Mouse (Mus musculus) kidney, postnatal 0 days (tissue): ENCODE measurements around the gene Frrs1. TPM values are rescaled to one million over a fixed set of nuclear protein-coding genes. Genes with fewer than 3 reads are reported as not detected.

ENCODE experiments used
- ATAC-seq: fragments of 200-750 bp; cut with Nextera tagmentation; replicated peaks from 2 replicates; pipeline ENCODE4 v1.8.0; 2017; ENCODE audit warnings: low read depth, moderate number of reproducible peaks, moderate TSS enrichment, moderate library complexity; ENCODE audit not compliant: low FRiP score
- DNase-seq: peaks from one replicate; pipeline ENCODE4 v3.0.0-alpha.2; 2016; ENCODE audit warnings: low spot score
- H3K27ac ChIP-seq: fragments of 300-500 bp; sonication (generic); 2 replicates; pipeline ENCODE4 v1.5.1; 2014; ENCODE audit warnings: mild to moderate bottlenecking
- H3K27me3 ChIP-seq: fragments of 300-500 bp; sonication (generic); 2 replicates; pipeline ENCODE4 v1.6.1; 2014; ENCODE audit warnings: low read length, mixed read lengths; ENCODE audit not compliant: insufficient read depth
- H3K36me3 ChIP-seq: fragments of 300-500 bp; sonication (generic); 2 replicates; pipeline ENCODE4 v1.6.1; 2014; ENCODE audit warnings: low read length, mixed read lengths; ENCODE audit not compliant: insufficient read depth
- H3K4me1 ChIP-seq: fragments of 300-500 bp; sonication (generic); replicated peaks from 2 replicates; pipeline ENCODE4 v1.6.1; 2014; ENCODE audit warnings: antibody characterized with exemption, low read length, mixed read lengths; ENCODE audit not compliant: insufficient read depth
- H3K4me2 ChIP-seq: fragments of 300-500 bp; sonication (generic); 2 replicates; pipeline ENCODE4 v1.6.1; 2014; ENCODE audit warnings: mild to moderate bottlenecking, low read length, moderate library complexity, mixed read lengths
- H3K4me3 ChIP-seq: fragments of 300-500 bp; sonication (generic); replicated peaks from 2 replicates; pipeline ENCODE4 v1.5.1; 2014; ENCODE audit warnings: low read depth, low read length
- H3K9ac ChIP-seq: fragments of 300-500 bp; sonication (generic); 2 replicates; pipeline ENCODE4 v1.6.1; 2014; ENCODE audit warnings: low read depth, low read length
- H3K9me3 ChIP-seq: fragments of 300-500 bp; sonication (generic); replicated peaks from 2 replicates; pipeline ENCODE4 v1.6.1; 2016; ENCODE audit warnings: low read length, inconsistent platforms, mixed read lengths
- CTCF ChIP-seq: IDR thresholded peaks from 2 replicates; pipeline ENCODE4 v1.5.1; 2016; ENCODE audit warnings: antibody characterized with exemption, low read depth, mild to moderate bottlenecking, moderate library complexity
- WGBS: fragments of 180-500 bp; shearing (Covaris S2); extraction: QIAGEN DNeasy Blood & Tissue Kit; methylation state at CpG from one replicate; pipeline ENCODE4 v1.1.7; 2014; 5-methylcytosine and 5-hydroxymethylcytosine counted together
- polyA plus RNA-seq: library from polyadenylated mRNA; unstranded; fragments of >200 nt; fragmentation: Nextera tagmentation; extraction: Ambion mirVana; gene quantifications from 2 replicates; pipeline ENCODE4 v1.2.1, GENCODE M21; 2015

Frrs1 gene
- polyA plus RNA-seq, 1 experiment from 2014 or later, result 21.7 TPM

DNA sequence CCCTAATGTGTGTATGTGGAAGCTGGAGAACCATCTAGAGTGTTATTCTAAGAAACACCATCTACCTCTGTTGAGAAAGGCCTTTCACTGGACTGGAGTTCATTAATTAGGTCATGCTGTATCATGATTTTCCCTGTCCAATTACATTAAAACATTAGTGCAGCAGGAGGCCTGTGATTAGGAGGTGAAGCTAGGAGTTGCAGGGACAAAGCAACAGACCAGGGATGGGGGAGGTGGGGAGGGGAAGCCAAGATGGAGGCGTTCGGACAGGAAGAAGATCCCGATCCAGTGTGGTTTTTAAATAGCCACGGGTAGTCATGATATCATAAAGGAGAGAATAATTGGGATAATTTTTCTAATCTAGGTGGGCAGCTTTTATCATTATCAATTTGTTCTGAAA, 57.8 kb downstream of the Frrs1 start:
- no peaks in the 10 kb centered on the region for H3K27me3 ChIP-seq
- no peaks in the 10 kb centered on the region for H3K36me3 ChIP-seq
- no peak for DNase-seq
- H3K4me3 ChIP-seq, result no peak overlapping the region
- no peak overlapping the region for H3K9ac ChIP-seq
- 90% methylated on average over 4 of the region's 4 CpGs for WGBS
- ATAC-seq, result no peak
- TF ChIP-seq CTCF, result no peak
- H3K27ac ChIP-seq, result no peak overlapping the region
- no peaks in the 10 kb centered on the region for H3K9me3 ChIP-seq
- H3K4me2 ChIP-seq, result no peak overlapping the region
- H3K4me1 ChIP-seq, result no peaks in the 10 kb centered on the region

DNA sequence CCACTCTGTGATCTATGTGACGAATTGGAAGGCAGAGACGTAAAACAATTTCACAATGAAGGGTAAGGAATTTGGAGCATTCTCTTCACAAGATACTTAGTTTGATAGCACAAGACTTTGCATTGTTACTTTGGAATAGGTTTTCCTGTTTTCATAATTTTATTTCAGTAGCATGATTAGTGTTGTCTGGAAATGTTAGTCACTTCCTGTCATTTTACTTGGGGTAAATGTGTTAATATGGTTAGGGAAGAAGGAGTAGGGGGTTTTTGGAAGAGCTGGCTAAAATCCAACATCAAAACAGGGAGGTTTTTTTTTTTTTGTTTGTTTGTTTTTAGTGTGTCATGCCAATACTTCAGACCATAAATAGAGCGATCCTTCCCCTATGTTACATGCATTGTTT, 62.3 kb downstream of the Frrs1 start:
- no peaks in the 10 kb centered on the region for H3K36me3 ChIP-seq
- ATAC-seq, result no peak
- WGBS, result 73% methylated on average over 3 of the region's 3 CpGs

DNA sequence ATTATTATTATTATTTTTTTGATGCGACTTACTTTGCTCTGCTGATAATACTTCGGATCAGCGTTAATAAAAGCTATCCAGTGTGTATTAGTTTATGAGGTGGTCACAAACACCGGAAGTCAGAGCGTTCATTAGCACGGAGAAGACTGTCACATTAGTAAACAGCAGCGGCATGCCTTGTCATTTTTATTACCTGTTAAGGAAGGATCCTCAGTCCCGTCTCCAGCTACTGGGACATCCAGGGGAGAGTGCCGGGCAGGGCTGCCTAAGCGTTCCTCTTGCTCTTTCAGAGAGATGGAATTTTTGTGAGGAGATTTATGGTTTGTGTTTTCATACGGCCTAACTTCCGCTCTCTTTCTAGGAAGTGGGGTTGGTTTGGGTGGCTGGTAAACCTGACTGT, 63.8 kb downstream of the Frrs1 start:
- no peak for ATAC-seq

More for the DNA sequence above, 62.3 kb downstream of the Frrs1 start:
- H3K4me3 ChIP-seq, result no peak overlapping the region
- no peaks in the 10 kb centered on the region for H3K4me1 ChIP-seq
- TF ChIP-seq CTCF, result no peak
- no peak overlapping the region for H3K9ac ChIP-seq
- no peaks in the 10 kb centered on the region for H3K9me3 ChIP-seq
- no peak overlapping the region for H3K27ac ChIP-seq
- DNase-seq, result peak; percentile 35
- no peaks in the 10 kb centered on the region for H3K27me3 ChIP-seq
- H3K4me2 ChIP-seq, result no peak overlapping the region

DNA sequence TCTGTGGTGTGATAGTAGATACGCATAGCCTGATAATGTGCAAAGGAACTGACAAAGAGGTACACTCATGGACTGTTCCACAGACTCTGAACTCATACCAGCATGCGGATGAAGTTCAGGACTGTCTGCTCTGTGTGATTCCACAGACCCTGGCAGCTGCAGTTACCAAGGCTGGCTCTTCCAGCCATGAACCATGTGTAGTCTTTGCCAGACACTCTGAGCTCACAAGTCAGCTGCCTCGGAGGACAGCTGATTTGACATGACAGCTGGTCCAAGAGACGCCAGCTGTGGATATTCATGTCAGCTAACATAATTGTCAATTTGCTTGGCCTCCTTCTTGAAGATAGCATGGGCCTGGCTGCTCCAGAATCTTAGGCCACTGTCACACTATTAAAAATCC, 69.7 kb downstream of the Frrs1 start:
- TF ChIP-seq CTCF, result no peak
- no peak overlapping the region for H3K4me2 ChIP-seq
- no peaks in the 10 kb centered on the region for H3K36me3 ChIP-seq
- H3K9ac ChIP-seq, result no peak overlapping the region
- no peaks in the 10 kb centered on the region for H3K9me3 ChIP-seq
- H3K4me3 ChIP-seq, result no peak overlapping the region
- DNase-seq (no peak), ATAC-seq (no peak)
- no peaks in the 10 kb centered on the region for H3K27me3 ChIP-seq
- no peak overlapping the region for H3K27ac ChIP-seq
- WGBS, result 83% methylated on average over 4 of the region's 4 CpGs
- no peaks in the 10 kb centered on the region for H3K4me1 ChIP-seq

More for the DNA sequence above, 63.8 kb downstream of the Frrs1 start:
- H3K4me3 ChIP-seq, result no peak overlapping the region
- no peak for DNase-seq
- no peak for TF ChIP-seq CTCF
- WGBS, result 44% methylated on average over 12 of the region's 12 CpGs
- H3K36me3 ChIP-seq, result no peaks in the 10 kb centered on the region
- H3K9me3 ChIP-seq, result no peaks in the 10 kb centered on the region
- no peak overlapping the region for H3K27ac ChIP-seq
- no peak overlapping the region for H3K9ac ChIP-seq
- no peaks in the 10 kb centered on the region for H3K4me1 ChIP-seq
- H3K27me3 ChIP-seq, result no peaks in the 10 kb centered on the region
- H3K4me2 ChIP-seq, result no peak overlapping the region

DNA sequence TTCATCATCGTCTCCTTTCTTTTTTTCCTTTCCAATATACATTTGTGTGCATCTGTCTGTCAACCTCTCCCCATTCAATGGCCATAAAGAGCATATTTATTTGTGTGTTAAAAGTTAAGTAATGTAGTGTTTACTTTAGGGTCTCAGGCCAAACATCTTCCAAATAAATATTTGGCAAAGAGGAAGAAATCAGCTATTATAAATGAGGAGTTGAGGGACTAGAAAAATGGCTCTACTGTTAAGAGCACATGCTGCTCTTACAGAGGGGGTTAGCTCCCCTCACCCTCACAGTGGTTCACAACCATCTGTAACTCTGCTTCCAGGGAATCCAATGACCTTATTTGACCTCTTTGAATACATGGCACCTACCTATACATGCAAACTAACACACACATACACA, 73.9 kb downstream of the Frrs1 start:
- H3K4me1 ChIP-seq, result no peaks in the 10 kb centered on the region
- H3K4me3 ChIP-seq, result no peak overlapping the region
- DNase-seq, result no peak
- no peak overlapping the region for H3K4me2 ChIP-seq
- no peak overlapping the region for H3K9ac ChIP-seq
- no peaks in the 10 kb centered on the region for H3K27me3 ChIP-seq
- no peak for TF ChIP-seq CTCF
- 91% methylated on average over 1 of the region's 1 CpGs for WGBS
- H3K27ac ChIP-seq, result no peak overlapping the region
- H3K9me3 ChIP-seq, result no peaks in the 10 kb centered on the region
- ATAC-seq, result no peak
- H3K36me3 ChIP-seq, result no peaks in the 10 kb centered on the region

DNA sequence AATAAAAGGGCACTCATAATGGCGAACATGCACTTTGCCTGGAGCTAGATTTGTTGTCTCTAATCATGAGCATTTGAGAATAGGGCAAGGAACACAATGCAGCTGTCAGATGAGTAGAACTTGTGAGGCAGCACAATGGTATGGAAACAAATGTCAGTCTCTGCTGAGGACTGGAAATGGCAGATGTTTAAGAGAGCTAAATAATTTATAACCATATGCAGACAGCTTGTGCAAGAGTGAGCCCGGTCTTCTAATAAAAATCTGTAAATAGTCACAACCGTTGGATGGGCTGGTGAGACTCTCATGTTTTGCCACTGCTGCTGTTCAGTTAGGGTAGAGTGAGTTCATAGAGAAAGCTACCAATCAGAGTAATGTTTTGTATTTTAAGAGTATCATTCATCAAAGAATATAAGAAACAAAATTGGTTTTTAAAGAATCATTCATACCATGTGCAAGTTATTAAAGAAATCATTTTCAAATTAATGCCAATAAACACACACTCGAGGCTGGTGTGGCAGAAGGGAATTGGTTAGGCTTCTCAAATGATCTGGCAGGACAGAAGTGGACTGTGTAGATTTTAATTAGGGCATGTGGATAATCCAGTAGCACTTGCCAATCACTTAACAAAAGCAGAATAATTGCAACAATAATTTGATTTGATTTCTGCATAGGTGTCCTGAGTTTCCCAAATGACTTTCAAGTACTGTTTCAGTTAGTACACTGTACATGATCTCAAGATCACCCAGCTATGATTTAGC, 77.8 kb downstream of the Frrs1 start:
- H3K27me3 ChIP-seq, result no peaks in the 10 kb centered on the region
- no peak overlapping the region for H3K27ac ChIP-seq
- no peak for ATAC-seq
- no peaks in the 10 kb centered on the region for H3K4me1 ChIP-seq
- H3K9me3 ChIP-seq, result no peaks in the 10 kb centered on the region
- no peak for DNase-seq
- H3K36me3 ChIP-seq, result no peaks in the 10 kb centered on the region
- no peak overlapping the region for H3K4me2 ChIP-seq
- WGBS, result 72% methylated on average over 4 of the region's 4 CpGs
- H3K9ac ChIP-seq, result no peak overlapping the region
- TF ChIP-seq CTCF, result no peak
- H3K4me3 ChIP-seq, result no peak overlapping the region
